Comparison of ENCODE assay signal across 15 mouse cellular contexts in genomic region chr16:72839031-72839430, GRCm38 (mm10).
DNase-seq lines count a peak whose midpoint lies in the region; ATAC-seq and TF ChIP-seq lines count a peak whose summit lies in the region.
"Had no signal": no experiment of that assay in that cellular context is flagged by ENCODE, and none has a peak within 500 bp of the region (broad histone marks: within the 10 kb centered on the region; RNA-seq: fewer than 3 reads in every experiment).

No protein-coding gene starts in this region.

- H3K36me3 ChIP-seq in forebrain, embryonic 14.5 days (ENCODE audit: control insufficient read depth, insufficient read depth, low read length): no peaks in the 10 kb centered on the region
- H3K36me3 ChIP-seq in forebrain, embryonic 11.5 days (ENCODE audit: control insufficient read depth, insufficient read depth, low read length): no peaks in the 10 kb centered on the region
- H3K36me3 ChIP-seq in forebrain, postnatal 0 days (ENCODE audit: insufficient read depth): no peaks in the 10 kb centered on the region
- no peaks in the 10 kb centered on the region for H3K36me3 ChIP-seq in forebrain, embryonic 12.5 days (replicated peaks)
- H3K36me3 ChIP-seq: embryonic facial prominence, embryonic 10.5 days; embryonic facial prominence, embryonic 12.5 days had no signal

- ATAC-seq in forebrain, embryonic 14.5 days: no peak
- no peak for ATAC-seq in forebrain, embryonic 11.5 days (replicated peaks; ENCODE audit: low FRiP score)
- peak; percentile 74; the same call in 1 of the 2 replicates for ATAC-seq in forebrain, postnatal 0 days
- no peak for ATAC-seq in forebrain, embryonic 12.5 days (ENCODE audit: low FRiP score)

- H3K27ac ChIP-seq in forebrain, embryonic 14.5 days (ENCODE audit: low read depth, low read length): no peak overlapping the region
- no peak overlapping the region for H3K27ac ChIP-seq in forebrain, embryonic 11.5 days (ENCODE audit: low read depth, low read length)
- H3K27ac ChIP-seq in forebrain, postnatal 0 days (ENCODE audit: low read depth, low read length): no peak overlapping the region
- no peak overlapping the region for H3K27ac ChIP-seq in forebrain, embryonic 12.5 days
- H3K27ac ChIP-seq: embryonic facial prominence, embryonic 10.5 days; embryonic facial prominence, embryonic 12.5 days had no signal

- TF ChIP-seq CTCF in forebrain, postnatal 0 days (IDR thresholded peaks at IDR 0.05; ENCODE audit: low read depth): no peak

- H3K27me3 ChIP-seq in forebrain, embryonic 14.5 days (replicated peaks; ENCODE audit: control insufficient read depth, insufficient read depth, low read length): no peaks in the 10 kb centered on the region
- no peaks in the 10 kb centered on the region for H3K27me3 ChIP-seq in forebrain, embryonic 11.5 days (ENCODE audit: control insufficient read depth, insufficient read depth, low read length)
- H3K27me3 ChIP-seq in forebrain, postnatal 0 days (ENCODE audit: insufficient read depth, low read length): no peaks in the 10 kb centered on the region
- no peaks in the 10 kb centered on the region for H3K27me3 ChIP-seq in forebrain, embryonic 12.5 days
- H3K27me3 ChIP-seq: embryonic facial prominence, embryonic 12.5 days had no signal

- WGBS in forebrain, embryonic 14.5 days: 74% methylated on average over 1 of the region's 1 CpGs
- WGBS in forebrain, embryonic 11.5 days: 89% methylated on average over 1 of the region's 1 CpGs
- whole genome bisulfite sequencing in forebrain, postnatal 0 days: 40% methylated on average over 1 of the region's 1 CpGs
- 85% methylated on average over 1 of the region's 1 CpGs for WGBS in forebrain, embryonic 12.5 days

- no peak overlapping the region for H3K4me2 ChIP-seq in forebrain, embryonic 14.5 days (ENCODE audit: low read length)
- no peak overlapping the region for H3K4me2 ChIP-seq in forebrain, embryonic 11.5 days (ENCODE audit: low read depth, low read length, severe bottlenecking)
- H3K4me2 ChIP-seq in forebrain, postnatal 0 days (ENCODE audit: low read depth): no peak overlapping the region
- H3K4me2 ChIP-seq in forebrain, embryonic 12.5 days: no peak overlapping the region
- H3K4me2 ChIP-seq: embryonic facial prominence, embryonic 12.5 days had no signal

- DNase-seq in forebrain, embryonic 14.5 days (ENCODE audit: low spot score): peak; percentile 7
- no peak for DNase-seq in forebrain, embryonic 11.5 days (ENCODE audit: low spot score)
- DNase-seq in forebrain, postnatal 0 days: no peak
- DNase-seq in gastrocnemius, postnatal 10 days: no peak
- DNase-seq: adrenal gland, adult 2 months; adrenal gland, postnatal 10 days; adrenal gland, postnatal 25 days; cerebellum, adult 11-12 months; cerebellum, adult 2 months; cerebellum, adult 9-10 months; cerebellum, postnatal 10 days; cerebellum, postnatal 25 days had no signal

- no peaks in the 10 kb centered on the region for H3K4me1 ChIP-seq in forebrain, embryonic 14.5 days (ENCODE audit: control insufficient read depth, insufficient read depth, low read length)
- H3K4me1 ChIP-seq in forebrain, embryonic 11.5 days (replicated peaks; ENCODE audit: control insufficient read depth, insufficient read depth, low read length): no peaks in the 10 kb centered on the region
- H3K4me1 ChIP-seq in forebrain, postnatal 0 days (ENCODE audit: insufficient read depth): peaks cover 9% of the 10 kb centered on the region; the same call in 1 of the 2 replicates
- H3K4me1 ChIP-seq in forebrain, embryonic 12.5 days: no peaks in the 10 kb centered on the region; the same call in 1 of the 2 replicates

- no peaks in the 10 kb centered on the region for H3K9me3 ChIP-seq in forebrain, embryonic 14.5 days (replicated peaks; ENCODE audit: control insufficient read depth, low read length)
- H3K9me3 ChIP-seq in forebrain, embryonic 11.5 days (ENCODE audit: control insufficient read depth, low read length): no peaks in the 10 kb centered on the region
- H3K9me3 ChIP-seq in forebrain, postnatal 0 days (ENCODE audit: low read length): no peaks in the 10 kb centered on the region
- no peaks in the 10 kb centered on the region for H3K9me3 ChIP-seq in forebrain, embryonic 12.5 days
- H3K9me3 ChIP-seq: embryonic facial prominence, embryonic 10.5 days; embryonic facial prominence, embryonic 12.5 days had no signal

- H3K9ac ChIP-seq in forebrain, embryonic 14.5 days (ENCODE audit: low read length): no peak overlapping the region
- H3K9ac ChIP-seq in forebrain, embryonic 11.5 days (ENCODE audit: low read length): no peak overlapping the region
- H3K9ac ChIP-seq in forebrain, postnatal 0 days: no peak overlapping the region
- H3K9ac ChIP-seq in forebrain, embryonic 12.5 days: no peak overlapping the region
- H3K9ac ChIP-seq: embryonic facial prominence, embryonic 12.5 days had no signal

- no peak overlapping the region for H3K4me3 ChIP-seq in forebrain, embryonic 14.5 days (ENCODE audit: low read depth, low read length)
- H3K4me3 ChIP-seq in forebrain, embryonic 11.5 days (ENCODE audit: low read depth, low read length): no peak overlapping the region
- no peak overlapping the region for H3K4me3 ChIP-seq in forebrain, postnatal 0 days (ENCODE audit: low read depth, low read length)
- H3K4me3 ChIP-seq in forebrain, embryonic 12.5 days (replicated peaks): no peak overlapping the region
- H3K4me3 ChIP-seq: embryonic facial prominence, embryonic 10.5 days; embryonic facial prominence, embryonic 12.5 days had no signal
